Mouse (Mus musculus) bone marrow macrophage, adult 2 months (primary cell): ENCODE measurements around the gene Csnk1e. TPM values are rescaled to one million over a fixed set of nuclear protein-coding genes. Genes with fewer than 3 reads are reported as not detected.

Experiments used
- H3K27ac ChIP-seq: 2 replicates; pipeline ENCODE4 v1.5.1; 2012; ENCODE audit warnings: low read depth, low read length; ENCODE audit not compliant: insufficient read depth
- H3K4me1 ChIP-seq: 2 replicates; pipeline ENCODE4 v1.6.1; 2012; ENCODE audit warnings: low read length; ENCODE audit not compliant: control insufficient read depth, insufficient read depth
- H3K4me3 ChIP-seq: 2 replicates; pipeline ENCODE4 v1.5.1; 2012; ENCODE audit warnings: mild to moderate bottlenecking, low read length, moderate library complexity; ENCODE audit not compliant: insufficient read depth
- CTCF ChIP-seq: IDR thresholded peaks from 2 replicates; pipeline ENCODE4 v1.5.1; 2012; ENCODE audit warnings: low read depth, mild to moderate bottlenecking, low read length, moderate library complexity
- POLR2A ChIP-seq: IDR thresholded peaks from 2 replicates; pipeline ENCODE4 v1.6.1; 2012; ENCODE audit warnings: mild to moderate bottlenecking, low read depth, low read length, borderline replicate concordance
- polyA plus RNA-seq: library from polyadenylated mRNA; stranded (reverse); fragments of >200 nt; gene quantifications from 2 replicates; pipeline ENCODE4 v1.2.4, GENCODE M21; 2012; ENCODE audit not compliant: missing spikeins, insufficient read depth, insufficient read length

Csnk1e gene
- polyA plus RNA-seq, 1 experiment: 61.8 TPM

- peaks cover 59% of the 10 kb centered on the region for H3K4me1 ChIP-seq
- H3K27ac ChIP-seq: no peak overlapping the region
- H3K4me3 ChIP-seq: no peak overlapping the region
- TF ChIP-seq CTCF: no peak
Measured at GRCm38 (mm10) chr15:79438209-79438810, 17.1 kb downstream of the Csnk1e start.

- no peak overlapping the region for H3K4me3 ChIP-seq
- TF ChIP-seq CTCF (no peak), POLR2A (no peak)
- peaks cover 59% of the 10 kb centered on the region for H3K4me1 ChIP-seq
- H3K27ac ChIP-seq: no peak overlapping the region
Measured at GRCm38 (mm10) chr15:79437541-79438208, 17.7 kb downstream of the Csnk1e start.

DNA sequence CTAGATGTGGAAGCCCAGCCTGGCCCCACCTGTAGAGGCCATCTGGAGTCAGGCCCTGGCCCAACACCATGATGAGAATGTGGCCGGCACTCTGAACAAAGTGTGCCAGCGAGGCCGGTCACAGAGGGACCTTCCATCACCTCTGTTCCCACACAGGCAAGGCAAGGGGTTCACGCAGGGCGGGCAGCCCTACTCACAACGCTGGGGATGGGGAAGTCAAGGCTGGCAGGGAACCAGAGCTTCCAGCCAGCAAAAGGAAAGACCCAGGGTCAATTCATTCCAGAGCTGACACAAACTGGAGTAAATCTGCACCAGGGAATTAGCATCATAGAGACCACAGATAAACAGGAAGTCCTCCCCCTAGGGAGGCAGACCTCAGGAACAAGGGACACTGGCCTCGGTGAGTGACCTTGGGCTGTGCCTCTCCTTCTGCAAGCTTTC, 18.9 kb downstream of the Csnk1e start:
- TF ChIP-seq CTCF (no peak), POLR2A (no peak)
- Histone ChIP-seq H3K4me1 (peaks cover 64% of the 10 kb centered on the region), H3K4me3 (no peak overlapping the region), H3K27ac (no peak overlapping the region)

GRCm38 (mm10) chr15:79435191-79435671, 20.1 kb downstream of the Csnk1e start:
- peaks cover 64% of the 10 kb centered on the region for H3K4me1 ChIP-seq
- H3K27ac ChIP-seq: no peak overlapping the region; the same call in 1 of the 2 replicates
- no peak for TF ChIP-seq POLR2A
- TF ChIP-seq CTCF: no peak

GRCm38 (mm10) chr15:79432892-79433291, 22.5 kb downstream of the Csnk1e start:
- Histone ChIP-seq H3K27ac (peak overlapping the region; percentile 90), H3K4me1 (peaks cover 43% of the 10 kb centered on the region), H3K4me3 (peak overlapping the region; percentile 27)
- TF ChIP-seq POLR2A: no peak
- TF ChIP-seq CTCF: no peak

More at GRCm38 (mm10) chr15:79435191-79435671, 20.1 kb downstream of the Csnk1e start:
- no peak overlapping the region for H3K4me3 ChIP-seq

- Histone ChIP-seq H3K4me3 (peak overlapping the region; percentile 23; the same call in 1 of the 2 replicates), H3K4me1 (peaks cover 38% of the 10 kb centered on the region), H3K27ac (peak overlapping the region; percentile 90)
- no peak for TF ChIP-seq POLR2A
- TF ChIP-seq CTCF: no peak
Measured at GRCm38 (mm10) chr15:79432328-79432727, 23.0 kb downstream of the Csnk1e start.

DNA sequence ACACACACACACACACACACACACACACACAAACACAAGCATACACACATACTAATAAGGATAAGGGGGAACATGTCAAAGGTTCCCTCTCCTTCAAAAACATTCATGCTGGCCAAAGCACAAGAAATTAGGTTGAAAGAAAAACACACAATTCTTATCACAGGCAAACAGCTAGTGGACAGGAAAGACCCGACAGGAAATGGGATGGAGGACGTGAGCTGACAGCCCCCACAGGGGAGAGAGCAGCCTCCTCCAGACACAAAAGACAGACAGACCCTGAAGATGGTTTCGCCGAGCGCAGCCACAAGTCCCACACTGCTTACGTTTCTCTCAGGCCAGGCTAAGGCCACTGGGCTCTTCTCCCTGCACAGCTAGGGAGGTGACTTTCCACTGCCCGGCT, 23.4 kb downstream of the Csnk1e start:
- TF ChIP-seq POLR2A (no peak), CTCF (no peak)
- peaks cover 34% of the 10 kb centered on the region for H3K4me1 ChIP-seq
- H3K4me3 ChIP-seq: no peak overlapping the region
- H3K27ac ChIP-seq: no peak overlapping the region

GRCm38 (mm10) chr15:79430461-79431000, 24.8 kb downstream of the Csnk1e start:
- Histone ChIP-seq H3K4me1 (peaks cover 20% of the 10 kb centered on the region), H3K4me3 (no peak overlapping the region), H3K27ac (no peak overlapping the region)
- no peak for TF ChIP-seq CTCF
- no peak for TF ChIP-seq POLR2A

- H3K4me3 ChIP-seq: no peak overlapping the region
- TF ChIP-seq POLR2A (no peak), CTCF (no peak)
- H3K4me1 ChIP-seq: peaks cover 14% of the 10 kb centered on the region
- H3K27ac ChIP-seq: no peak overlapping the region
Measured at GRCm38 (mm10) chr15:79429994-79430393, 25.4 kb downstream of the Csnk1e start.

- Histone ChIP-seq H3K4me1 (peaks cover 14% of the 10 kb centered on the region), H3K27ac (no peak overlapping the region)
Measured at GRCm38 (mm10) chr15:79429527-79429926, 25.8 kb downstream of the Csnk1e start.

More at GRCm38 (mm10) chr15:79429527-79429926, 25.8 kb downstream of the Csnk1e start:
- no peak for TF ChIP-seq CTCF
- TF ChIP-seq POLR2A: no peak
- H3K4me3 ChIP-seq: no peak overlapping the region
